Mouse (Mus musculus) liver, adult (tissue): Measurements from ENCODE around the gene Evpl.

Experiments used
- GATA4 ChIP-seq: IDR thresholded peaks from 2 replicates; pipeline ENCODE4 v1.6.1; 2014; ENCODE audit warnings: mild to moderate bottlenecking, low read length; ENCODE audit not compliant: insufficient replicate concordance

Evpl gene

DNA sequence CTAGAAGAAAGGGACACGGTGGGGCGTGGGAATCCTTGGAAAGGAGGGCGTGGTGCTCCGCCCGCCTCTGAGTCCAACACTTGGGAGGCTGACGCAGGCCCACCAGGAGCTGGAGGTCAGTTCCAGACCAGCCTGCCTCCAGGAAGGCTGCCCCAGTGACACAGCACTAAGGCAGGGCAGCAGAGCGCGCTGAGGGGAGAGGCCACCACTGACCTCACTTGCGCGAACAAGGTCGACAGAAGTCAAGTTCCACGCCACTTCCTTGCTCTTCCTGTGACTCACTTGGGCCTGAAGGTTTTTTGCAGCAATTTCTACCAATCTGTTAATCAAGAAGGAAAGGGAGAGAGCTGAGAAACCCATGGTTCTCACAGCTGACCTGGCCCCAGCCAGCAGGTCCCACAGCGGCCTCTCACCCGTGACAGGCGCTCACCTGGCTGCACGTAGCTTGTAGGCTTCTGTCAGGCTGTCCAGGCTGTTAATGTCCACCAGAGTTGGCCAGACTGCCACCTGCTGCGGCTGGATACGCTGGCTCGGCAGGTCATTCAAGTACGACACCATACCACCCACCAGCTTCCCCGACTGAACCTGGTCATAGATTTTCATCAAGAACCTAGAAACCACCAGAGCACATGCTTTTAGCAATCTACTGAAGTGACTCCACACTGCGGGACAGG lies 63.0 kb downstream of the Evpl start:
- no peak for TF ChIP-seq GATA4

GRCm38 (mm10) chr11:116171959-116172358 lies 65.9 kb downstream of the Evpl start:
- no peak for TF ChIP-seq GATA4
